Mouse (Mus musculus) adrenal gland, postnatal 10 days (tissue): ENCODE data around the gene Mmel1. TPM values are rescaled to one million over a fixed set of nuclear protein-coding genes. Genes with fewer than 3 reads are reported as not detected.

Experiments
- DNase-seq: peaks from one replicate; pipeline ENCODE4 v3.0.0; 2021; ENCODE audit warnings: mixed read lengths
- total RNA-seq, 2 experiments: library from RNA; stranded (reverse); gene quantifications; 2 replicates each; pipeline ENCODE4 v1.2.3; 2021

Mmel1 gene
- total RNA-seq, 2 experiments from 2014 or later, result 0.24 to 0.45 TPM

GRCm38 (mm10) chr4:154864271-154864771, 5.1 kb upstream of the Mmel1 start:
- DNase-seq, result peak; percentile 96

GRCm38 (mm10) chr4:154864961-154865760, 4.2 kb upstream of the Mmel1 start:
- DNase-seq, result no peak

DNA sequence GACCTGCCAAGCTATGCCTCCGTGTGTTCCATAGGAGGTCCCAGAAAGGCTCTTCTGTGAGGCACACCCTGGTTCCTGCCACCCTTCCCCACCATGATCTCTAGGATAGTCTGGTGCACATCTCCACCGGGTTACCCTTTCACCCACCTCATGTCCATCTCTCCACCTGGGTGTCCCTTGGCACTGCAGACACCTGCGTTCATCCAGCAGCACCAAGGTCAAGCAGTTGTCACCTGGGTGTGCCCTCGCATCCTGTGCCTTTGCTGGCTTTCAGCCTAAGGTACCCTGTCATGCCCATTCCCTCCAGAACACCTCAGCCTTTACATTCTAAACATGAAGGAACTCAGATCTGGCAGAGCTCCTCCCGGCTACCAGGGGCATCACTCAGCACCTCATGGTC, 3.0 kb upstream of the Mmel1 start:
- DNase-seq, result no peak

DNA sequence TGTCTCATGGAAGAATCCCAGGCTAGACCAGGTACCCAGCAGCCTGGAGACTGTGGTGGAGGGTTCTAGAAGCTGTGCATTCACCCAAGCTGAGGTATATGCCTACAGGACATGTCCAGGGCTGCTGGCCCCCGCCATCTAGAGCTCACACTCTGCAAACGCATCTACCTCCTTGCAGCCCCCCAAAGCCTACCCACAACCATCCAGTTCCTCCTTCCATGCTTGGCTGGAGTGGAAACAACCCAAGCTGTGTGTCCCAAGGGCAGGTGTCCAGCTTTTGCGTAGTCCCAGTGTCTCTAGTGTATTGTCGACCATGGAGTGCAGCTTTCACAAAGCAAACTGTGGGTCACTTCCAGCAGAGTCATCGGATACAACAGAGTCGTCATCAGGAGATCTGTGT, 2.1 kb upstream of the Mmel1 start:
- no peak for DNase-seq

DNA sequence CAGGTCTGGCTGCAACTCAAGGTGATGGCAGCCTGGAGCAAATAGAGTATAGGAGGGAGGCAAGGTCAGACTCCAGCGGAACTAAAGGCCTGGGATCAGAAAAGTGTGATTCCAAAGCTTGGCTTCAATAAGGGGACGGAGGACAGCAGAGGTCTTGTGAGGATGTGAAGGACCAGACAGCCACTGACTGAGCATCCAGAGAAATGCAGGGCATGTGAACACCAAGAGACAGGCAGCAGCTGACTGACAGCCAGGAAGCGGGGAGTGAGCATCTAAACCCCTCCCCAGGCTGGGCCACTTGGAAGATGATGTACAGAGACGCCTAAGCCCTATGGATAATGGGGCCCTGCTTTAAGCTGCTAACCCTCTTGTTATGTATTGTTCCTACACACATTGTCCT, 1.3 kb downstream of the Mmel1 start:
- no peak for DNase-seq

- no peak for DNase-seq
These were observed 2.4 kb downstream of the Mmel1 start for GRCm38 (mm10) chr4:154871757-154872251.

GRCm38 (mm10) chr4:154873186-154873585, 3.8 kb downstream of the Mmel1 start:
- no peak for DNase-seq

DNA sequence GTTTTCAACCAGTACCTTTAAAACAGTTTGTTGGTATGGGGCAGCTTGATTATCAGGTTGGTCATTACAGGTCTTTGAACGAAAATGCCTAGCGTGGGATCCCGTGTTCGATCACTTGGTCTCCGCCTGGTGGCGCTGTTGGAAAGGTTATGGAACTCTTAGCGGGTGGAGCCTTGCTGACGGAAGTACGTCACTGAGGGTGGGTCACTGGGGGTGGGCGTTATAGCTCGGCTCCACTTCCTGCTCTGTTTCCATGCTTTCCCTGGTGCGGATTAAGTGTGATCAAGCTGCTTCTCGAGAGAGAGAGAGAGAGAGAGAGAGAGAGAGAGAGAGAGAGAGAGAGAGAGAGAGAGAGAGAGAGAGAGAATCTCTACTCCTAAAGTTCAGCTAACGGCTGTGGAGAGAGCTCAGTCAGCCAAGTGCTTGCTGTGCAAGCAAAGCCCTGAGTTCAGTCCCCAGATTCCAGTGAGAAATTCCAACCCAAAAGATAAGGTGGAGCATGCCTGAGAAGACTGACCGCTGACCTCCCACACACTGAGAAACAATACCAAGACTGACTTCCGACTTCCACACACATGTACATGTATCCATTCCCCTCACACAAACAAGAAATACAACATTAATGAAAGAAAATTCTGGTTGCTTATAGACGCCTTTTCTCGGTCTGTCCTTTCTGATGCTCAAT, 8.6 kb downstream of the Mmel1 start:
- peak; percentile 94 for DNase-seq

GRCm38 (mm10) chr4:154880730-154881129, 11.3 kb downstream of the Mmel1 start:
- DNase-seq, result no peak

DNA sequence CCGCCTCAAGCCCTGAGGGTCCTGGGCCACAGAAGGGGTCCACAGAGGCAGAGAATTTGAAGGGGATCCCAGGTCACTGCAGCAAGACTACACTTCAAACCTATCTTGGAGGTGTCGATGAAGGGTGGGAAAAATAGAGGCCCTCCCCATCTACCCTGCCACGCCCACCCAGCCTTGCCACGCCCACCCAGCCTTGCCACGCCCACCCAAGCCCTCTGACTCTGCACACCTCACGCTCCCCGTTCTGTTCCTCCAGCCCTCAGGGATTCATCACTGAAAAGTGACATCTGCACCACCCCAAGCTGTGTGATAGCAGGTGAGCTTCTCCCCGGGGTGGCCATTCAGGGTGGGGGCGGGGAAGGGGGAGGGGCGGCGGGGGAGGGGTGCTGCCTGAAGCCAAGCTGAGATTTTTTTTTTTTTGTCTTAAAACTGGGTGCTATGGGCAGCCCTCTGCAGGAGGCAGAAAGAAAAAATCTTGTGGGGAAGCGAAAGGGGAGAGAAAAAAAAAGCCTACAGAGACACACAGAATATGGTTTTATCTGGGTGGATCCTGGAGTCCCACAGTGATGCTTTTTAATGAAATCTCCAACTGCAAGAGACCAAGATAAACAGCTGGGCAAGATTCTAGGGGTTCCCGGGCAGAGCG, 12.8 kb downstream of the Mmel1 start:
- DNase-seq, result no peak

DNA sequence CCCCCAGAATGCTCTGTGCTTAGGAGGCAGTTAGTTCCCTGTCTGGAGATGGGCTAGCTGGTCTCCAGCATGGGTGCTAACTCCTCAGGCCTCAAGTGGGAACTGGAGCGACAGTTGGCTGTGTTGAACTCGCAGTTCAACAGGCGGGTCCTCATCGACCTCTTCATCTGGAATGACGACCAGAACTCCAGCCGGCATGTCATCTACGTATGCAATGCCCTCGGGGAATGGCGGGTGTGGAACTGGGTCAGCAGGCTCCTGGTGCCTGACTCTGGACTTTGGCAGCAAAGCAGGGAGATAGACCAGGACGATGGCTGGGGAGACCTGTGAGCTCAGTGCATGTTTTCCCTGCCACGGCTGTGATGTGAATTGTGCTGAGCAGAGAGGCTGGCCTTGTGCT, 16.0 kb downstream of the Mmel1 start:
- DNase-seq, result no peak

DNA sequence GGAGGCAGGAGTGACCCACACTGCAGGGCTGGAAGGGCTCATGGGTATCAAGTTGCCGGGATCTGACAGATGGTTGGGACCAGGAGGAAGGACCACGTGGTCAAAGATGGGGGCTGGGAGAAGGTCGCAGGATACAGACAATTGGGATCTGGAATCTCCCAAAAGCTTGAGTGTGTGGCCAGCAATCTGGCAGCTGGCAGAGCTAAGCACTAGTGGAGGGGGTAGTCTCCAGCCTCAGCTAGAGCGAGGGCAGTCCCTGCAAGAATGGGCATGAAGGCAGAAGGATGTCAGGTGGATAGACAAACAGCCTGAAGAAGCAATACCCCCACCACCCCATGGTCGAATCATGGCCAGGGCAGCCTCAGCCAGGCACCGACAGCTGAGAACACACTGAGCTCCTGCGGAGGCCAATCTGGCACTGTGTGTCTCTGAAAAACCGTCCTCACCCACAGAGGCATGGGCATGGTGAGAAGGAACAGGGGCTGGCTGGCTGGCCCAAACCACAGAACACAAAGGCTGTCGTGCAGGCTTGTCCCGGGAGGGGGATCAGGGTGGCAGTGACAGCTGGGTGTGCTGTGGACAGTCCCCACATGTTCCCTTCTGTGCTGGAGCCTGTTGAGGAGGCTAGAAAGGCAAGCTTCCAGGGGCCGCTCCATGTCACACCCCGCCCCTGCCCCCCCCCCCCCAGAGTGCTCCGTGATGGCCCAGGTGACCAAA, 17.6 kb downstream of the Mmel1 start:
- no peak for DNase-seq

- no peak for DNase-seq
These were observed 18.3 kb downstream of the Mmel1 start for GRCm38 (mm10) chr4:154887593-154888250.

DNA sequence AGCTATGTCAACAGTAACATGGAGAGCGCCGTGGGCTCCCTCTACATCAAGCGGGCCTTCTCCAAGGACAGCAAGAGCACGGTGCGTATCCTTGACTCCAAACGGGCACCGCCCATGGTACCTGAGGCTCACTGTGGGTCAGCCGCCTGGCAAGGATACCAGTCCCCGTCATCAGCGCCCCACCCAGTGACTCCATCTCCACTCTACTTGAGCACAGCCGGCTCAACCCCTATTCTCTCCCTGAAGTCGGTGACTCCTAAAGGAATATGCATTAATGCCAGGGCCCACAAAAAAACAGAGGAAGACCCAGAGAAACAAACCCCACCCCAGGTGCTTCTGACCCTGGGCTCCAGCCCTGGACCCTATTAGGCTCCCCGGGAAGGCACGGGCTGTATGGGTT, 21.5 kb downstream of the Mmel1 start:
- no peak for DNase-seq

GRCm38 (mm10) chr4:154895549-154895948, 26.2 kb downstream of the Mmel1 start:
- DNase-seq, result no peak

GRCm38 (mm10) chr4:154897676-154898465, 28.5 kb downstream of the Mmel1 start:
- DNase-seq, result peak; percentile 44

GRCm38 (mm10) chr4:154898506-154899446, 29.4 kb downstream of the Mmel1 start, which contains the start of gene Fam213b:
TSS of gene Fam213b (minus strand) at chr4:154899135.
- peak; percentile 89 for DNase-seq

DNA sequence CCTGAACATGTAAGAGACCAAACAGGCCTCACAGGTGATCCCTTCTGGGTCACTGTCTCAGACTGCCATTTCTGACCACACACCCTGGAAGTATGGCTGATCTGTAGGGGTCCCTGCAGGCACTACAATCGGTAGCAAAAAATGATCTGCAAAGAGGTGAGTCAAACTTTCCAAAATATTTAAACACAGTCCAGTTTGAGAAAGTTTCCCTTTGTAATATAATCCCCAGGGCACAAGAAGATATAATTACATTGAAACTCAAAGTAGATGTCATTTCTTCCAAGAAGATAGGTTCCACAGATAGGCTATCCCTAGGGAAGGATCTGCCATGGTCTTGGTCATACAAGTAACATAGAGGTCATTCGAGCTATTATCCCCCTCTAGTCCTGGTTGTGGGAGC, 33.0 kb downstream of the Mmel1 start:
- no peak for DNase-seq
